Mouse (Mus musculus) kidney, embryonic 14.5 days (tissue): Measurements from ENCODE around the gene Amdhd2. TPM values are rescaled to one million over a fixed set of nuclear protein-coding genes. Genes with fewer than 3 reads are reported as not detected.
"Not testable (repeated sequence)": the region's sequence is repeated elsewhere in the genome, so short reads cannot be mapped to it uniquely, and the experiment has no call there.

Source experiments
- ATAC-seq: fragments of 200-750 bp; cut with Nextera tagmentation; 2 replicates; pipeline ENCODE4 v1.8.0; 2017; ENCODE audit warnings: moderate number of reproducible peaks, mild to moderate bottlenecking, moderate TSS enrichment, moderate library complexity; ENCODE audit not compliant: low FRiP score, low TSS enrichment
- H3K27ac ChIP-seq: fragments of 300-500 bp; sonication (generic); 2 replicates; pipeline ENCODE4 v1.5.1; 2014; ENCODE audit warnings: low read depth, mild to moderate bottlenecking, low read length, moderate library complexity, mixed read lengths
- H3K27me3 ChIP-seq: fragments of 300-500 bp; sonication (generic); 2 replicates; pipeline ENCODE4 v1.6.1; 2014; ENCODE audit warnings: mild to moderate bottlenecking, low read length; ENCODE audit not compliant: control insufficient read depth, insufficient read depth
- H3K36me3 ChIP-seq: fragments of 300-500 bp; sonication (generic); 2 replicates; pipeline ENCODE4 v1.6.1; 2014; ENCODE audit warnings: low read length, mixed read lengths; ENCODE audit not compliant: control insufficient read depth, insufficient read depth
- H3K4me1 ChIP-seq: fragments of 300-500 bp; sonication (generic); 2 replicates; pipeline ENCODE4 v1.6.1; 2014; ENCODE audit warnings: low read length, mixed read lengths; ENCODE audit not compliant: control insufficient read depth, insufficient read depth
- H3K4me2 ChIP-seq: fragments of 300-500 bp; sonication (generic); replicated peaks from 2 replicates; pipeline ENCODE4 v1.6.1; 2014; ENCODE audit warnings: low read depth, mild to moderate bottlenecking, low read length
- H3K4me3 ChIP-seq: fragments of 300-500 bp; sonication (generic); 2 replicates; pipeline ENCODE4 v1.5.1; 2014; ENCODE audit warnings: mild to moderate bottlenecking, low read length
- H3K9ac ChIP-seq: fragments of 300-500 bp; sonication (generic); 2 replicates; pipeline ENCODE4 v1.6.1; 2014; ENCODE audit warnings: low read depth, mild to moderate bottlenecking, low read length, moderate library complexity
- H3K9me3 ChIP-seq: fragments of 300-500 bp; sonication (generic); 2 replicates; pipeline ENCODE4 v1.6.1; 2016; ENCODE audit warnings: low read length; ENCODE audit not compliant: control insufficient read depth
- WGBS: fragments of 180-500 bp; shearing (Covaris S2); extraction: QIAGEN DNeasy Blood & Tissue Kit; methylation state at CpG from one replicate; pipeline ENCODE4 v1.1.7; 2014; 5-methylcytosine and 5-hydroxymethylcytosine counted together
- polyA plus RNA-seq: library from polyadenylated mRNA; unstranded; fragments of >200 nt; fragmentation: Nextera tagmentation; extraction: Ambion mirVana; gene quantifications from 2 replicates; pipeline ENCODE4 v1.2.1, GENCODE M21; 2014

Amdhd2 gene
- polyA plus RNA-seq, 1 experiment from 2014 or later, result 33.0 TPM

GRCm38 (mm10) chr17:24139256-24139655 lies 24.3 kb downstream of the Amdhd2 start:
- Histone ChIP-seq H3K4me3 (no peak overlapping the region), H3K27me3 (no peaks in the 10 kb centered on the region), H3K36me3 (no peaks in the 10 kb centered on the region), H3K4me2 (no peak overlapping the region), H3K9ac (no peak overlapping the region), H3K9me3 (no peaks in the 10 kb centered on the region), H3K4me1 (peaks cover 9% of the 10 kb centered on the region), H3K27ac (no peak overlapping the region)
- 73% methylated on average over 3 of the region's 3 CpGs for WGBS
- no peak for ATAC-seq

GRCm38 (mm10) chr17:24137226-24137880 lies 26.2 kb downstream of the Amdhd2 start:
- Histone ChIP-seq H3K9ac (no peak overlapping the region), H3K27ac (no peak overlapping the region), H3K36me3 (no peaks in the 10 kb centered on the region), H3K4me3 (no peak overlapping the region), H3K4me2 (no peak overlapping the region), H3K4me1 (peaks cover 9% of the 10 kb centered on the region), H3K27me3 (no peaks in the 10 kb centered on the region), H3K9me3 (no peaks in the 10 kb centered on the region)
- no peak for ATAC-seq
- 76% methylated on average over 2 of the region's 2 CpGs for WGBS

GRCm38 (mm10) chr17:24134062-24134461 lies 29.5 kb downstream of the Amdhd2 start:
- Histone ChIP-seq H3K9ac (no peak overlapping the region), H3K27me3 (no peaks in the 10 kb centered on the region), H3K4me2 (no peak overlapping the region), H3K4me3 (no peak overlapping the region), H3K36me3 (no peaks in the 10 kb centered on the region), H3K9me3 (no peaks in the 10 kb centered on the region), H3K4me1 (no peaks in the 10 kb centered on the region), H3K27ac (no peak overlapping the region)
- no peak for ATAC-seq

GRCm38 (mm10) chr17:24132919-24133318 lies 30.6 kb downstream of the Amdhd2 start:
- not testable (repeated sequence) for ATAC-seq, H3K36me3 ChIP-seq, H3K4me2 ChIP-seq, H3K4me3 ChIP-seq, H3K9me3 ChIP-seq, H3K9ac ChIP-seq, H3K27me3 ChIP-seq, H3K4me1 ChIP-seq, H3K27ac ChIP-seq
- 90% methylated on average over 4 of the region's 4 CpGs for WGBS

- Histone ChIP-seq H3K9ac (no peak overlapping the region), H3K36me3 (no peaks in the 10 kb centered on the region), H3K4me3 (no peak overlapping the region), H3K27ac (no peak overlapping the region), H3K4me1 (no peaks in the 10 kb centered on the region), H3K9me3 (no peaks in the 10 kb centered on the region), H3K27me3 (no peaks in the 10 kb centered on the region), H3K4me2 (no peak overlapping the region)
- 68% methylated on average over 3 of the region's 3 CpGs for WGBS
- ATAC-seq, result no peak
Measured at GRCm38 (mm10) chr17:24131570-24131969, 32.0 kb downstream of the Amdhd2 start.

- not testable (repeated sequence) for H3K4me3 ChIP-seq, H3K9ac ChIP-seq, H3K27me3 ChIP-seq, H3K27ac ChIP-seq, H3K4me2 ChIP-seq, H3K4me1 ChIP-seq, ATAC-seq, H3K9me3 ChIP-seq, H3K36me3 ChIP-seq
- 92% methylated on average over 4 of the region's 4 CpGs for WGBS
Measured at GRCm38 (mm10) chr17:24129246-24129645, 34.3 kb downstream of the Amdhd2 start.

GRCm38 (mm10) chr17:24127592-24127991 lies 36.0 kb downstream of the Amdhd2 start:
- no peaks in the 10 kb centered on the region for H3K27me3 ChIP-seq
- H3K4me1 ChIP-seq, result no peaks in the 10 kb centered on the region
- no peak overlapping the region for H3K4me2 ChIP-seq
- H3K4me3 ChIP-seq, result no peak overlapping the region
- H3K9ac ChIP-seq, result no peak overlapping the region
- no peak overlapping the region for H3K27ac ChIP-seq
- no peaks in the 10 kb centered on the region for H3K36me3 ChIP-seq
- WGBS, result 91% methylated on average over 1 of the region's 1 CpGs
- no peaks in the 10 kb centered on the region for H3K9me3 ChIP-seq
- ATAC-seq, result no peak

- ATAC-seq, result no peak
- Histone ChIP-seq H3K36me3 (no peaks in the 10 kb centered on the region), H3K9ac (no peak overlapping the region), H3K27ac (no peak overlapping the region), H3K27me3 (no peaks in the 10 kb centered on the region), H3K4me2 (no peak overlapping the region), H3K4me1 (no peaks in the 10 kb centered on the region), H3K9me3 (no peaks in the 10 kb centered on the region), H3K4me3 (no peak overlapping the region)
- 78% methylated on average over 3 of the region's 3 CpGs for WGBS
Measured at GRCm38 (mm10) chr17:24126801-24127200, 36.8 kb downstream of the Amdhd2 start.

- Histone ChIP-seq H3K4me3 (no peak overlapping the region), H3K9me3 (no peaks in the 10 kb centered on the region), H3K36me3 (no peaks in the 10 kb centered on the region), H3K4me1 (0 out of 2 replicates have a peak, but pooled peaks cover 3% of the 10 kb centered on the region), H3K27ac (no peak overlapping the region), H3K27me3 (no peaks in the 10 kb centered on the region), H3K9ac (no peak overlapping the region), H3K4me2 (no peak overlapping the region)
- 83% methylated on average over 3 of the region's 3 CpGs for WGBS
- no peak for ATAC-seq
Measured at GRCm38 (mm10) chr17:24119446-24119845, 44.1 kb downstream of the Amdhd2 start.
